Mouse (Mus musculus) MEL (cell line): ENCODE results near the gene Man2a1.

Experiments used
- CTCF ChIP-seq, 3 experiments: IDR thresholded peaks in 2 of 3; conservative IDR thresholded peaks in 1 of 3; 2 replicates each; pipeline ENCODE4 v1.5.1; 2011 to 2012; ENCODE audit warnings: low read length in 3 of 3, low read depth in 2 of 3, mild to moderate bottlenecking in 2 of 3, improper control_type of control experiment in 1 of 3, inconsistent platforms in 1 of 3, mixed read lengths in 1 of 3, moderate library complexity in 1 of 3; ENCODE audit not compliant: control insufficient read depth in 1 of 3, insufficient read depth in 1 of 3, poor library complexity in 1 of 3, severe bottlenecking in 1 of 3
- E2F4 ChIP-seq: IDR thresholded peaks from 2 replicates; pipeline ENCODE4 v1.6.1; 2011; ENCODE audit warnings: low read depth, low read length, improper control_type of control experiment, borderline replicate concordance
- KAT2A ChIP-seq: conservative IDR thresholded peaks from 2 replicates; pipeline ENCODE4 v1.6.1; 2012; ENCODE audit warnings: low read depth, low read length, improper control_type of control experiment, inconsistent platforms
- POLR2AphosphoS2 ChIP-seq: IDR thresholded peaks from 2 replicates; pipeline ENCODE4 v1.6.1; 2011; ENCODE audit warnings: low read length, improper control_type of control experiment

- TF ChIP-seq E2F4: no peak
- no peak for TF ChIP-seq POLR2AphosphoS2
- TF ChIP-seq KAT2A: no peak
- no peak for TF ChIP-seq CTCF (IDR thresholded peaks at IDR 0.05 in 2 of 3, conservative IDR thresholded peaks at IDR 0.05 in 1 of 3; ENCODE audit: control insufficient read depth in 1 of 3, insufficient read depth in 1 of 3, low read depth in 2 of 3, low read length in 3 of 3, poor library complexity in 1 of 3, severe bottlenecking in 1 of 3)
Measured at GRCm38 (mm10) chr17:64601091-64601750, 685 bp downstream of the Man2a1 start.
